Mouse (Mus musculus) A20 (cell line): ENCODE data around the gene Gtf2h3.

Experiments
- DNase-seq: peaks from one replicate; pipeline ENCODE4 v3.0.0-alpha.2; 2011; ENCODE audit warnings: low read depth, low spot score

The Gtf2h3 gene

DNA sequence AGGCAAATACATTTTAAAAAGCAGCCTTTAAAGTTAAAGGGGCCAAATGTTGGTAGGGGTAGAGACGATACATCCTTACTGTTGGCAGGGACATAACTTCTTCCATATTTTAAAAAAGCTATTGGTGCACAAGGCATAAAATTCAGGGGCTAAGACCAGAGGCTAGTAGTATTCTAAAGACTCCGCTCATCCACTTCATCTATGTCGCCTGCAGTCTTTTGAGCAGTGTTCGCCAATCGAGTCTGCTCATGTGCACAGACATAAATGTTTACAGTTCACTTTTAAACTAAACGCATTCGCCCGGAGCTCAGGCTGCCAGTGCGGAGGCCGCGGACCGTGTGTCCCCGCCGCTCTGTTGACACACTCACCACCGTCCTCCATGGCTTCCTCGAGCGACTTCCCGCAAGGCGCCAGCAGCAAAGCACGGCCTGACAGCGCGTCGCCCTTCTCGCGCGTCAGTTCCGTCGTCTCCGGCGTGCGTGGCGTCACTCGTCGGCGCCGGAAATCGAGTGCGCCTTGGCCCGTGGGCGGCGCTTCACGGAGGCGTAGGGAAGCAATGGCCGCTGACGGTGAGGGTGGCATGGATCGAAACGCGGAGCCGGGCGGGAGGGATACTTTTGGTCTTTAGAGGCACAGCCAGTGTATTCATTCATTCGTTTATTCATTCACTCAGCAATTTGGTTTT is at the start of gene Gtf2h3, which contains the start of gene Eif2b1:
Gene Gtf2h3 (plus strand): TSS at position 508 of the 685 bp plus-strand sequence.
Gene Eif2b1 (minus strand): TSS at position 499 of the 685 bp plus-strand sequence.
- DNase-seq: peak; percentile 94

DNA sequence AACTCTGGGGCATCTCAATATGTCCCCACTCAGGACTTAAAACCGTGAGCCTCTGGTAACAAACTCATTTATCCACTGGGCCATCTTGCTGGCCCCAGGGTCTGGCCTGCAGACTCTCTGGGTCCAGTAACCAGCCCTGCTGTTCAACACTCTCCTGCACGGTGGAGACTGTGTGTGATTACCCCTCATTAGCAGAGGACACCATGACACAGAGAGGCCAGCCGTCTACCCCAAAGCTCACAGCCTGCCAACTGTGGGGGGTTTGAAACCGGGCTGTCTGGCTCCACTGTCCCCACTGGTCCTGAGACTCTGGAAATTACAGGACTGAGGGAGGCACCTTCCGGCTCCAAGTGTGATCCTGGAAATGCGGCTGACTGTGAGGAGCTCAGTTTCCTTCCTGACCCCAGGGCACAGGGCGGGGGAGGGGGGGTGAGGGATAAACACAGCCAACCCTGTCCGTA is 49.7 kb upstream of the Gtf2h3 start:
- DNase-seq: no peak

DNA sequence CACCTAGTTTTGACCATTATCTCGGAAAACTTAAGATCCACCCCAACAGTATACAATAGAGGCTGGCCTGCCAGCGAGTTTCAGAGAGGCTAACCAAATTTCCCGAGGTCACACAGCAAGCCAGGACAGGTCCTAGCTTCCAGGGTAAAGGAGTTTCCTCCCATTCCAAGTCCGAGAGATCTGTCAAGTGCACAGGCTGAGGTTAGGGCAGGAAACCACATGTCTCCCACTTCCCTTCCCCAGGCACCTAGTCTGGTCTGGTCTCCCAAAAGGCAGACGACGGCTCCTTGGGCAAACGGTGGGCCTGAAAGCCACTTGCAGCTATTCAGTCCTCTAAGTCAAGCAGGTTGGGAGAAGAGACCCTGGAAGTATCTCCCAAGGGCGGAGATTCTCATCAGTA is 49.2 kb upstream of the Gtf2h3 start:
- no peak for DNase-seq

DNA sequence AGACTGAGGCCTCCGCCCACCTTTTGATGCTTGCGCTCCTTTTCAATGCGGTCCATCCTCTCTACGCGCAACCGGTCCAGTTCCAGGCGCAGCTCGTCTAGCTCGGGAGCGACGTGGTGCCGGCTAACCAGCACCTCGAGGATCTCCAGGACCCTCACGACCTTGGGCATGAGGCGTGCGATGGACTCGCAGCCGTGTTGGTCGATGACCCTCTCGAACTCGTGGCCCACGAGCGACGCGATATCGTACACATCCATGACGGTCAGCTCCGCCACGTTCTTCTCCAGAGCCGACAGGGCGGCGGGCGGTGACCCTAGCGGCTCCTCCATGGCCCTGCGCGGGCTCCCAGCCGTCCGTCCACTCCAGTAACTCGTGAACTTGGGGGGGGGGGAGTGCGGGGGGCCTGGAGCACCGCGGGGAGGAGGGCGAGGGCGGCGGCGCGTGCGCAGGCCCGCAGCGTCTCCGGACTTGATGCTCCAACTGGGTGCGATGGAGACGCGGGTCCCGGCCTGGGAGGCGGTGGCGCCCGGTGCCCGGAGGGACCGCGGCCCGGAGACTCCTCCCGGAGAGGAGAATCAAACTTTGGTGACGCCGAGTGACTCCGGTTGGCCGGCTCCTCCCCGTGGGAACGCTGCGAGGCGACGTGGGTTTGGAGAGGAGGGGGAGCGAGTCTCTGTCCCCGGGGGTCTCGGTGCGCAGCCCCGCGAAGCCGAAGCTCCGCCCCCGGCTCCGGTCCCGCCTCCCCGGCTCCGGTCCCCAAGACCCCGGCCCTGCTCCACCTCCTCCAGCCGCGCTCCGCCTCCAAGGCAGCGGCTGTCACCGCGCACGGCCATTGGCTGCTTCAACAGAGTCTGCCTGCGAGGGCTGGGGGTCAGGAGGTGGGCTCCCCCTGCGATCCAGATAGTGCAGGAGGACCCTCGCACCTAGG is 48.0 kb upstream of the Gtf2h3 start, which contains the start of gene Rilpl1:
Gene Rilpl1 (minus strand): TSS at position 737 of the 928 bp plus-strand sequence.
- no peak for DNase-seq

DNA sequence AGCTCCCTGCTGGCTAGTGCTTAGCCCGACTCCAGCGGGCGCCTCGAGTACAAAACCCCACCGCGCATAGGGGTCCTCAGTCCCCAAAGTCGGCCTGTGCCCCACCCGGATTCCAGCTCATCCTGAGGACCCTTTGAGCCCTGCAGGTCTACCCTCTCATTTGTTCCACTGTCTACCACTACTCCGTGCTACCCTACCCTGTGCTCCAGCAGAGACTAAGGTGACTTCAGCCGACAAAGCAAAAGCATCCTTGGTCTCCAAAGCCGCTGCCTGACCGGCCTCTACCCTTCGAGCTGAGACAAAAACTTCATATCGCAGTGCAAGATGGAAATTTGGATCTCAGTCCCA is 47.4 kb upstream of the Gtf2h3 start:
- DNase-seq: no peak

DNA sequence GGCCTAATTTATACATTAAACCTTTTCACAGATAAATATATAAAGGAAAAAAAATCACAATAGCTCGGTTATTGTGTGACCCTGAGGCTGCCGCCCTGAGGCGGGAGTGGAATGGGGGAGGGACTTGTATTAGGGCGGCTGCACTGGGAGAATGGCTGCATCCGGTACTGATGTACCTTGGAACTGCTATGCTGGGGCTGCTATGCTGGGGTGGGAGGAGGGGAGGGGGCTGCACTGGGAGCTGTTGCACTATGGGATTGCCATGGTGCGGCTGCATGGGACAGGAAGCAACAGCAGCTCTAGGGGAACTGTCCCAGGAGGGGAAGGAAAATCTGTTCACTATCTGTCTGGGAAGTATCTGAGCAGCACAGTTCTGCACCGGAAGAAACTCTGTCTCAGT is 46.5 kb upstream of the Gtf2h3 start:
- DNase-seq: no peak

DNA sequence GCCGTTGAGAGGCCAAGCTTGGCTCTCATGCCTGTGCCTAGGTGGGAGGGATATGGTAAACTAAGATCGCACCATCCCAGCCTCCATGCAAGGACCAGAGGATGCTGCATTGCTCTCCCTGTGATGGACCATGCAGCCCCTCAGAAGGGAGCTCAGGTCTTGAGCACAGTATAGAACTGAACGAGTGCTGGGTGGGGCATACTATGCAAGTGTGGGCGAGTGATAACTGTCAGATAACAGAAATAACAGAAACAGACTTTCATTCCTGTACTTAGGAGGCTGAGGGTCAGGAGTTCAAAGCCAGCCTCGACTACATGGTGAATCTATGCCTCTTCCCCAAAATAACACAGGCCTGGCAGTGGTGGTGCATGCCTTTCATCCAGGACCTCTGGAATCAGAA is 43.9 kb upstream of the Gtf2h3 start:
- no peak for DNase-seq

DNA sequence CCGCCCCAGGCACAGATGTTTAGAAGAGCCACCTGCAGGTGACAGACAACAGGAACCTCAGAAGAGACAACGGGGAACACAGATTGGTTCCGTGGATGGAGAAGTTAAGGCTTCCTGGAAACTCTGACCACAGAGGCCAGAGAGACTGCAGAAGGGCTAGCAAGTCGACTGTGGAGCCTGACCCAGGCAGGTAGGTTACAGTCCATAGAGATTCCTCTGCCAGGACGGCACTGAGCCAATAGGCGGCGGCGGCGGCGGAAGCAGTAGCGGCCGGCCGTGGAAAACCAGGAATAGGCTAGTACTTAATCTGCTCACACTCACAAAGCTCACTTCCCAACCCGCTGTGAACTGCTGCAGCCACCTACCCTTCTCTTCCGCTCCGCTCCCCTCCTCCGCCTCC is 42.2 kb upstream of the Gtf2h3 start:
- no peak for DNase-seq

DNA sequence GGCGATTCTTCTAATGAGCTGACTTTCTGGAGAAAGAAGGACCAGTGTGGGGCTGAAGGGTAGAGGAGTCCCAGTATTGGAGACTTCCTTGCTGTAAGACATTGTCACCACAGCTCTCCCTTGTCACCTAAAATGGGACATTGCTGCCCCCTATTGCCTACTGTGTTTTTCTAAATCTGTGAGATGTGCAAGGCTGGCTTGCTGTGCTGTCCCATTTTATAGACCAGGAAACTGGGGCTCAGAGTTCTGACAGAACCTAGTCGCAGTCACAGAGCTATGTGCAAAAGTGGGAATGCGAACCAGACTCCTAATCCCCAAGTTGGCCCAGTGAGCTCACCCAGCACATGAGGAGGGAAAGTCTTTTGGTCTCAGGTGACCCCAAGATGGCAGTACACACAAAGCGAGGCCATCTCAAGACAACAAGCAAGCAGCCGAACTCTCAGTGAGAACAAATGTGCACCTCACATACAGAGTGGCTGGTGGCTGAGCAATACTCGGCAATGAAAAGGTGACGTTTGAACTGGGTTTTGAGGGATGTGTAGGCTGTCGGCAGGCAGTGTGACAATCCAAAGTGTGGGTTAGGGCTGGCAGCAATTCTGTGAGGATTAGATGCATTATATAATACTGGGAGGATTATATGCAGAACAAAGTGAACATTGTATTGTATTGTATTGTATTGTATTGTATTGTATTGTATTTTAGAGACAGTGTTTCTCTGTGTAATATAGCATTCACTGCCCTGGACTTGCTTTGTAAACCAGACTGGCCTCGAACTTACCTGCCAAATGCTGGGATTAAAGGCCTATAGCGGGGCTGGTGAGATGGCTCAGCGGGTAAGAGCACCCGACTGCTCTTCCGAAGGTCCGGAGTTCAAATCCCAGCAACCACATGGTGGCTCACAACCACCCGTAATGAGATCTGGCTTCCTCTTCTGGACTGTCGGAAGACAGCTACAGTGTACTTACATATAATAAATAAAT is 39.8 kb upstream of the Gtf2h3 start:
- DNase-seq: peak; percentile 87

DNA sequence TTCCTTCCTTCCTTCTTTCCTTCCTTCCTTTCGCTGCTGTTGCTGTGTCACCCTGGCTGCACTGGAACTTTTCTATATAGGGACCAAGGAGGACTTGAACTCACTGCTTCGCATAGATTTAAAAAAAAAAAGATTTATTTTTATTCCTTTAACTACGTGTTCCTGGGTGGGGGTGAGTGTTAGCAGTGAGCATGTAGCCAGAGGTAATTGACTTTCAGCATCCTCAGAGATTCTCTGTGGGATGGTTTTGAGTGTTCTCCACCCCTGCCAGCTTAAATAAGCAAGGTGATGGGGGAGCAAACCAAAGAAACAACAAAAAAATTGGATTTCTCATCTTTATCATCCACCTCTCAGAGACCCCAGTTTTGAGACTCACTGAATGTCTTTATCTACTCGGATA is 39.0 kb upstream of the Gtf2h3 start:
- no peak for DNase-seq

DNA sequence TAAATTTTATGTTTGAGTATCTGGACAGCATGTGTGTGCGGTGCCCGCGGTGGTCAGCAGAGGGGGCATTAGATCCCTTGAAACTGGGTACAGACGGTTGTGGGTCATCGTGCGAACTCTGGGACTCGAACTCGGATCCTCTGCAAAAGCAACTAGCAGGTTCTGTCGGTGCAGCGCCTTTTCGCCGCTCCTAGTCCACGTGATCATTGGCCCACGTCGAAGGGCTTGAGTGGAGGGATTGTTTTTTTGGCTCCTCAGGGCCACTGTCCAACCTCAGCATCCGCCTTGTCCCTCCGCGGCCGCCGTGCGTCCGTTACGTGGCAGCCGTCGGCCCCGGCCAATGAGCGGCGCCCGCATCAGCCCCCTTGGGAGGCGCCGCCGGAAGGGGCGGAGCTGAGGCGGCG is 38.6 kb upstream of the Gtf2h3 start, which contains the start of gene Tmed2:
Gene Tmed2 (plus strand): TSS at position 313 of the 404 bp plus-strand sequence.
- peak; percentile 97 for DNase-seq

DNA sequence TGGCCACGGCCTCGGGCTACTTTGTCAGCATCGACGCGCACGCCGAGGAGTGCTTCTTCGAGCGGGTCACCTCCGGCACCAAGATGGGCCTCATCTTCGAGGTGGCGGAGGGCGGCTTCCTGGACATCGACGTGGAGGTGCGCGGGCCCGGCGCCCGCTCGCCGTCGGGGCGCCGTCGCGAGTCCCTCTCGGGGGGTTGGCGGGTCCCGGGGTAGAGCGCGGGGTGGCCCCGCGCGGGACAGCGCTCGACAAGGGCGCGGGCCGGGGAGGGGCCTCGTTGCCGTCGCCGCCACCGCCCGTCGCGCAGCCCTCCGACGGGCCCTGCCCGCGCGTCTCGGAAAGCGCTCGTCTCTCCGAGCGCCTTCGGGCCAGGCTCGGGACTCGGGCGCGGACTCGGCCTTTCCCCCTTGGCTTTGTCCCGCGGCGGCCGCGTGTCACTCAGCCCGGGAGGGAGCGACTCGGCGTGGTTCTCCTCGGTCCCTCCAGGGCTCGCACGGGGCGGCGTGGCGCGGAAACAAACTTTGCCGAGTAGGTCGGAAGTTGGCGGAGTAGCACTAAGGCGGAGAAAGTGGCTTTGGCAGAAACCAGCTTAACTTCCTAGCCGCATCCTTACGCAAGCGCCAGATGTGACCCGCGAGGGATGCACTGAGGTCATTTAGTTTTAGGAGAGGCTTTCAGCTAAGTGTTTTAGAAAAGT is 37.9 kb upstream of the Gtf2h3 start:
- peak; percentile 72 for DNase-seq

DNA sequence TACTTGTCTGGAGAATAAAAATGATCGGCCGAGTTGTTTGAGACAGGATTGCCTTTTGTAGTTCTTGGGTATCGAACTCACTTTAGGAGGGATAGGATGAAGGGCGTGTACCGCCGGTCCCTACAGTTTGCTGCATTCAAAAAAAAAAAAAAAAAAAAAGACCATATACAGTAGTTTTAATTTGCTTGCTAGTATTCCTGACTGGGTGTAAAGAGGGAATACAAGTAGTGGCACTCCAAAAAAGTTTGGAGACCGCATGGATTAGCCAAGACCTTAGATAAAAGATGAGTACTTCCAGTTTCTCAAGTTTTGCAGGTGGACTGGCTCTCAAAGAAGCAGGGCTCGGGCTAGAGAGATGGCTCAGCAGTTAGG is 37.4 kb upstream of the Gtf2h3 start:
- no peak for DNase-seq

DNA sequence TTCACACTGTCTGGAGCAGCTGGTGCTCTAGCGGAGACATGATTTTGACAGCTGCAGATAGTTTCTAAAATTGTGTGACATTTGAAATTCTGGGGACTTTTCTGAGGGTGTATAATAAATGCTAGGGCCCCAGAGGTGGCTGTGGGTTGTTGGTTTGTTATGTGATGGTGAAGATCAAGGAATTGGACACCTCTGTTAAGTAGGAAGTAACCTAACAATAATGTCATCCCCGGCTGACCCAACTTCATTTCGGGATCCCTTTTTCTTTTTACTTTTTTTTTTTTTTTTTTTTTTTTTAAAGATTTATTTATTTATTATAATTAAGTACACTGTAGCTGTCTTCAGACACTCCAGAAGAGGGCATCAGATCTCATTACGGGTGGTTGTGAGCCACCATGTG is 28.2 kb upstream of the Gtf2h3 start:
- DNase-seq: peak; percentile 20

DNA sequence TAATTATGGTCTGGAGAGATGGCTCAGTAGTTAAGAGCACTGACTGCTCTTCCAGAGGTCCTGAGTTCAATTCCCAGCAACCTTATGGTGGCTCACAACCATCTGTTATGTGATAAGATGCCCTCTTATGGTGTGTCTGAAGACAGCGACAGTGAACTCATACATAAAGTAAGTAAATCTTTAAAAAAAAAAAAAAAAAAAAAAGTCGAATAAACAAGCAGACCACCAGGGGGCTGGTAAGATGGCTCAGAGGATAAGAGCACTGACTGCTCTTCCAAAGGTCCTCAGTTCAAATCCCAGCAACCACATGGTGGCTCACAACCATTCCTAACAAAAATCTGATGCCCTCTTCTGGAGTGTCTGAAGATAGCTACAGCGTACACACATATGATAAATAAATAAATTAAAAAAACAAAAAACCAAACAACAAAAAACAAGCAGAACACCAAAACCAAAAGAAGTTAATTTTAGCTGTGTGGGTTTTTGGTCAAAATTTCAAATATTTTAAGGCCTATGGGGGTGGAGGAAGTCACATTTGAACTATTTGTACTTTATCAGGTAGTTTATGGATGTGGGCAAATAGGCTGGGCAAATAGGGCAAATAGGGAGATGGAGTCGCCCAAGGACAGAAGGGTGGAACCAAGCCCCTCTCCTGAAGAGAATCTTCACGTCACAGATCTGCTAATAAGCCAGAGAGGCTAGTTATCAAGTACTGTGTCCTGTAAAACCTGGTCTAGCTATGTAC is 27.4 kb upstream of the Gtf2h3 start:
- DNase-seq: peak; percentile 62

DNA sequence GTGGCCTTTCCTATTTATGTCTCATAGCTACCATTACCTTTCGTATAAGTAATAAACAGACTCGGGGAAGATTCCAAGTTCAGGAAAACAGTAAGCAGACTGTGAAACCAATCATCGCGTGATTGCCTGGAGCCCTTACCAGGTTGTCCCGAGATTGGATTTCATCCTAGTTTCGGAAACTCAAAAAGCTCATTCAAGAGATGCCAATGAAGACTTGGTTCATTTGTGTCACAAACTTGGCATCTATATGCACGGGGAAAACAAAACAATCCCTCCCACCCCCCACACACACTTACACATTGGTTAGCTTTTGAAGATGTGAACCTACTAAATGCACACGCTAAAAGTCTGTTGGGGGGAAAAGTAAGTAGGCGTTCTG is 26.9 kb upstream of the Gtf2h3 start:
- DNase-seq: no peak

DNA sequence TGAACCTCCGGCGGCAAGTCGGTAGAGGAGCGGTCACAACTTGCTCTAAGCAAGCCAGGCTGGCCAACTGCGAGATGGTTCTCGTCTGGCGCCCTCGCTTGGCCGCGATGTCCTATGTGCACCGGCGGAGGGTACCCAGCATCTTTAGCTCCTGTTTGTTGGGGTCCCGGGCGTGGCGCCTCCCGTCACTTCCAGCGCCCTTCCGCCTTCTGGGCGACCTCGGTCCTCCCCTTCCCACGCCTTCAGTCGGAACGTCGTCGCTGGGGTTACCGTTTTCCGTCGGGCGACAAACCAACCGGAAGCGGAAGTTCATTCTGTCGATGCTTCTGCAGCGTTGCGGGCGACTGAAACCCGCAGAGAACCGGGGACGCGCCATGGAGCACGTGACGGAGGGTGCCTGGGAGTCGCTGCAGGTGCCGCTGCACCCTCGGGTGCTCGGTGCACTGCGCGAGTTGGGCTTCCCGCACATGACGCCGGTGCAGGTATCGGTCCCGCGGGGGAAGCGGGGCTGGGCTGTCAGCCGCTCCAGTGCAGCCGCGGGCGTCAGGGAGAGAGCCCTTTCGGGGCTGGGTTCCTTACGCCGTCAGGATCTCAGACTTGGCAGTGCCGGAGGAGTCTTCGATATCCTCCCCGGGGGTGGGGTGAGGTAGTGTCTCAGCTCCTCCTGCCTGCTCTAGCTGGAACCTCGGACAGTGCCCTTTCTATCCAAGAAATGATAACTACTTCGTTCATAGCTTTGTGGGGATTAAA is 26.2 kb upstream of the Gtf2h3 start, which contains the start of gene Ddx55:
Gene Ddx55 (plus strand): TSS at position 307 of the 750 bp plus-strand sequence.
- peak; percentile 98 for DNase-seq

DNA sequence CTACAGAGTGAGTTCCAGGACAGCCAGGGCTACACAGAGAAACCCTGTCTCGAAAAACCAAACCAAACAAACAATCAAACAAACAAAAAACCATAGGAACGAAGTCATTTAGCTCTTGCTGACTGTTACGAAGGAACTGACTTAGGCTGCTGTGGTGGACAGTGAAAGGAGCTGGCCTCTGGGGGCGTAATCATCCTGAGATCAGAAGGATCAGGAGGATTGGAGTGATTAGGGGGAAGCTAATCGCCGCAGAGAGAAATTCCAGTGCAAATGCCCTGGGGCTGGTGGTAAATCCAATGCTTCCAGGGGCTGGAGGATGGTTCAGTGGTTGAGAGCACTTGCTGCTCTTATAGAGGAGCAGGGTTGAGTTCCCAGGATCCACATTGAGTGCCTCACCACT is 25.3 kb upstream of the Gtf2h3 start:
- no peak for DNase-seq

DNA sequence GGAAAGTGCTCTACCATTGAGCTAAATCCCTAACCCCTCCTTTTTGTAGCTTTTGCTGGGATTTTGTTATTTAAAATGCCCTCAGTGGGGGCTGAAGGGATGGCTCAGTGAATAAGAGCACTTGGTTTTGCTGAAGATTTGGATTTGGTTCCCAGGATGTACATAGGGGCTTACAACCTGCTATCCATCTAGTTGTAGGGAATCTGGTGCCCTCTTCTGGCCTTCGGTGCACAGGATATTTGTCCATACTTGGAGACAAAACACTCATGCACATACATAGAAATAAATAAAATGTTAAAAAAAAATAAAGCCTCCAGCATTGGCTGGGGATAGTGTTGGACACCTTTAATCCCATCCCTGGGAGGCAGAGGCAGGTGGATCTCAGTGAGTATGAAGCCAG is 23.8 kb upstream of the Gtf2h3 start:
- peak; percentile 20 for DNase-seq
